Mouse (Mus musculus) spleen, adult 2 months (tissue): ENCODE measurements around the gene Acsm2.

Experiments
- CTCF ChIP-seq: fragments of 200-500 bp; IDR thresholded peaks from 2 replicates; pipeline ENCODE4 v1.5.1; 2011; ENCODE audit warnings: mild to moderate bottlenecking, inconsistent platforms; ENCODE audit not compliant: insufficient read depth, insufficient read length, insufficient replicate concordance; ENCODE audit errors: extremely low read depth
- POLR2A ChIP-seq: fragments of 200-500 bp; IDR thresholded peaks from 2 replicates; pipeline ENCODE4 v1.6.1; 2011; ENCODE audit warnings: low read depth, low read length, inconsistent platforms

GRCm38 (mm10) chr7:119525881-119526281, 28.3 kb upstream of the Acsm2 start:
- TF ChIP-seq CTCF (no peak), POLR2A (no peak)
